Mouse (Mus musculus) midbrain, embryonic 10.5 days (tissue): ENCODE results near the gene Entpd1. TPM values are rescaled to one million over a fixed set of nuclear protein-coding genes. Genes with fewer than 3 reads are reported as not detected.
A peak's percentile ranks its signal among the peaks of the same experiment; 100 is the strongest.

Source experiments
- DNase-seq: peaks from one replicate; pipeline ENCODE4 v3.0.0-alpha.2; 2017; ENCODE audit warnings: low spot score
- H3K27ac ChIP-seq: fragments of 300-500 bp; sonication (generic); replicated peaks from 2 replicates; pipeline ENCODE4 v1.5.1; 2016; ENCODE audit warnings: mild to moderate bottlenecking
- H3K27me3 ChIP-seq: fragments of 300-500 bp; sonication (generic); 2 replicates; pipeline ENCODE4 v1.6.1; 2016; ENCODE audit warnings: low read depth, mild to moderate bottlenecking; ENCODE audit not compliant: poor library complexity, severe bottlenecking
- H3K36me3 ChIP-seq: fragments of 300-500 bp; sonication (generic); 2 replicates; pipeline ENCODE4 v1.6.1; 2016; ENCODE audit warnings: mild to moderate bottlenecking, moderate library complexity
- H3K4me1 ChIP-seq: fragments of 300-500 bp; sonication (generic); 2 replicates; pipeline ENCODE4 v1.6.1; 2016
- H3K4me3 ChIP-seq: fragments of 300-500 bp; sonication (generic); 2 replicates; pipeline ENCODE4 v1.5.1; 2016; ENCODE audit warnings: mild to moderate bottlenecking, moderate library complexity
- H3K9me3 ChIP-seq: fragments of 300-500 bp; sonication (generic); replicated peaks from 2 replicates; pipeline ENCODE4 v1.6.1; 2016; ENCODE audit warnings: mild to moderate bottlenecking
- whole genome bisulfite sequencing: fragments of 180-500 bp; shearing (Covaris S2); methylation state at CpG from one replicate; pipeline ENCODE4 v1.1.7; 2016; 5-methylcytosine and 5-hydroxymethylcytosine counted together
- polyA plus RNA-seq: library from polyadenylated mRNA; unstranded; fragments of >200 nt; fragmentation: Nextera tagmentation; extraction: Ambion mirVana; gene quantifications from 2 replicates; pipeline ENCODE4 v1.2.1, GENCODE M21; 2016

The Entpd1 gene
- polyA plus RNA-seq, 1 experiment from 2014 or later = 4.0 TPM

GRCm38 (mm10) chr19:40684566-40684965 lies 72.4 kb downstream of the Entpd1 start:
- H3K36me3 ChIP-seq = no peaks in the 10 kb centered on the region
- H3K9me3 ChIP-seq = no peaks in the 10 kb centered on the region
- DNase-seq = no peak
- H3K27ac ChIP-seq = no peak overlapping the region
- no peak overlapping the region for H3K4me3 ChIP-seq
- no peaks in the 10 kb centered on the region for H3K4me1 ChIP-seq
- H3K27me3 ChIP-seq = no peaks in the 10 kb centered on the region
- 91% methylated on average over 7 of the region's 7 CpGs for WGBS

GRCm38 (mm10) chr19:40687291-40687927 lies 75.2 kb downstream of the Entpd1 start:
- no peak overlapping the region for H3K27ac ChIP-seq
- no peaks in the 10 kb centered on the region for H3K9me3 ChIP-seq
- H3K4me1 ChIP-seq = no peaks in the 10 kb centered on the region
- H3K27me3 ChIP-seq = no peaks in the 10 kb centered on the region
- WGBS = 87% methylated on average over 4 of the region's 4 CpGs
- H3K4me3 ChIP-seq = no peak overlapping the region
- no peak for DNase-seq
- no peaks in the 10 kb centered on the region for H3K36me3 ChIP-seq

- Histone ChIP-seq H3K9me3 (no peaks in the 10 kb centered on the region), H3K4me1 (no peaks in the 10 kb centered on the region), H3K4me3 (no peak overlapping the region), H3K36me3 (no peaks in the 10 kb centered on the region), H3K27me3 (no peaks in the 10 kb centered on the region), H3K27ac (no peak overlapping the region)
- WGBS = 92% methylated on average over 7 of the region's 7 CpGs
- no peak for DNase-seq
These were observed 81.0 kb downstream of the Entpd1 start for GRCm38 (mm10) chr19:40693201-40693600.

- WGBS = 92% methylated on average over 6 of the region's 6 CpGs
- Histone ChIP-seq H3K4me3 (no peak overlapping the region), H3K4me1 (peaks cover 10% of the 10 kb centered on the region), H3K27me3 (no peaks in the 10 kb centered on the region), H3K27ac (no peak overlapping the region), H3K36me3 (no peaks in the 10 kb centered on the region), H3K9me3 (no peaks in the 10 kb centered on the region)
- DNase-seq = no peak
These were observed 84.0 kb downstream of the Entpd1 start for GRCm38 (mm10) chr19:40696116-40696515.

GRCm38 (mm10) chr19:40698103-40698853 lies 86.1 kb downstream of the Entpd1 start:
- Histone ChIP-seq H3K27me3 (no peaks in the 10 kb centered on the region), H3K4me3 (no peak overlapping the region), H3K27ac (no peak overlapping the region), H3K9me3 (no peaks in the 10 kb centered on the region), H3K36me3 (no peaks in the 10 kb centered on the region), H3K4me1 (peaks cover 16% of the 10 kb centered on the region)
- WGBS = 83% methylated on average over 13 of the region's 13 CpGs
- no peak for DNase-seq

- WGBS = 52% methylated on average over 5 of the region's 5 CpGs
These were observed 87.7 kb downstream of the Entpd1 start for GRCm38 (mm10) chr19:40699816-40700215.

GRCm38 (mm10) chr19:40702406-40702805 lies 90.2 kb downstream of the Entpd1 start:
- peaks cover 16% of the 10 kb centered on the region for H3K4me1 ChIP-seq
- no peak for DNase-seq
- H3K27ac ChIP-seq = 0 out of 2 replicates have a peak overlapping the region, but pooled peaks have one; percentile 46
- H3K27me3 ChIP-seq = no peaks in the 10 kb centered on the region
- no peaks in the 10 kb centered on the region for H3K36me3 ChIP-seq
- 73% methylated on average over 4 of the region's 4 CpGs for WGBS
- no peaks in the 10 kb centered on the region for H3K9me3 ChIP-seq
- no peak overlapping the region for H3K4me3 ChIP-seq

More at GRCm38 (mm10) chr19:40699816-40700215, 87.7 kb downstream of the Entpd1 start:
- H3K27ac ChIP-seq = no peak overlapping the region
- no peak overlapping the region for H3K4me3 ChIP-seq
- H3K9me3 ChIP-seq = no peaks in the 10 kb centered on the region
- H3K27me3 ChIP-seq = no peaks in the 10 kb centered on the region
- peaks cover 16% of the 10 kb centered on the region for H3K4me1 ChIP-seq
- DNase-seq = no peak
- no peaks in the 10 kb centered on the region for H3K36me3 ChIP-seq

GRCm38 (mm10) chr19:40712889-40713628 lies 100.9 kb downstream of the Entpd1 start:
- no peaks in the 10 kb centered on the region for H3K36me3 ChIP-seq
- no peak overlapping the region for H3K27ac ChIP-seq
- H3K27me3 ChIP-seq = no peaks in the 10 kb centered on the region
- no peak for DNase-seq
- H3K4me1 ChIP-seq = no peaks in the 10 kb centered on the region
- no peak overlapping the region for H3K4me3 ChIP-seq
- H3K9me3 ChIP-seq = no peaks in the 10 kb centered on the region
- 83% methylated on average over 16 of the region's 16 CpGs for WGBS

- no peaks in the 10 kb centered on the region for H3K36me3 ChIP-seq
- 80% methylated on average over 5 of the region's 5 CpGs for WGBS
- H3K4me3 ChIP-seq = no peak overlapping the region
- 0 out of 2 replicates have a peak, but pooled peaks cover 2% of the 10 kb centered on the region for H3K4me1 ChIP-seq
- DNase-seq = no peak
- no peak overlapping the region for H3K27ac ChIP-seq
- H3K27me3 ChIP-seq = no peaks in the 10 kb centered on the region
- H3K9me3 ChIP-seq = no peaks in the 10 kb centered on the region
These were observed 102.5 kb downstream of the Entpd1 start for GRCm38 (mm10) chr19:40714700-40715099.

- no peak overlapping the region for H3K4me3 ChIP-seq
- DNase-seq = no peak
- 86% methylated on average over 6 of the region's 6 CpGs for WGBS
- no peaks in the 10 kb centered on the region for H3K9me3 ChIP-seq
- H3K27ac ChIP-seq = no peak overlapping the region
- no peaks in the 10 kb centered on the region for H3K36me3 ChIP-seq
- H3K4me1 ChIP-seq = 0 out of 2 replicates have a peak, but pooled peaks cover 2% of the 10 kb centered on the region
- H3K27me3 ChIP-seq = no peaks in the 10 kb centered on the region
These were observed 104.8 kb downstream of the Entpd1 start for GRCm38 (mm10) chr19:40716981-40717380.

- WGBS = 58% methylated on average over 11 of the region's 11 CpGs
- H3K4me3 ChIP-seq = no peak overlapping the region
- 0 out of 2 replicates have a peak, but pooled peaks cover 2% of the 10 kb centered on the region for H3K4me1 ChIP-seq
- no peak overlapping the region for H3K27ac ChIP-seq
- no peaks in the 10 kb centered on the region for H3K9me3 ChIP-seq
- no peak for DNase-seq
- no peaks in the 10 kb centered on the region for H3K36me3 ChIP-seq
- no peaks in the 10 kb centered on the region for H3K27me3 ChIP-seq
These were observed 107.4 kb downstream of the Entpd1 start for GRCm38 (mm10) chr19:40719439-40720105.

GRCm38 (mm10) chr19:40720381-40720780 lies 108.2 kb downstream of the Entpd1 start:
- DNase-seq = no peak
- Histone ChIP-seq H3K4me3 (no peak overlapping the region), H3K27me3 (no peaks in the 10 kb centered on the region), H3K9me3 (no peaks in the 10 kb centered on the region), H3K36me3 (no peaks in the 10 kb centered on the region), H3K4me1 (0 out of 2 replicates have a peak, but pooled peaks cover 2% of the 10 kb centered on the region), H3K27ac (no peak overlapping the region)
- 84% methylated on average over 12 of the region's 12 CpGs for WGBS
